Mouse (Mus musculus): ENCODE data around the gene Gm9958.

The Gm9958 gene

GRCm38 (mm10) chr5:90367067-90367303, at the start of gene Gm9958:
Gm9958 (plus strand) TSS chr5:90367204.
- CTCF ChIA-PET: no interaction called here
- POLR2A ChIA-PET: interaction anchor here in 3 of 4 experiments (0.6 to 6.8 kb wide), 17 partner anchors 9 to 1646 kb away, joined by 3 to 100 read pairs (median 7); partner anchors contain the start of gene Mob1b (in 1 of the 3)

- POLR2A ChIA-PET: interaction anchor here in 1 of 4 experiments (1.1 kb wide), 1 partner anchor 27 kb away, joined by 3 read pairs; no protein-coding TSS in a partner anchor
These were observed 35.9 kb upstream of the Gm9958 start for GRCm38 (mm10) chr5:90331071-90331470.

GRCm38 (mm10) chr5:90332478-90332877, 34.5 kb upstream of the Gm9958 start:
- POLR2A ChIA-PET: interaction anchor here in 1 of 4 experiments (0.6 to 1.4 kb wide), 3 partner anchors 16 to 58 kb away, joined by 3 read pairs; no protein-coding TSS in a partner anchor
- CTCF ChIA-PET: no interaction called here

More at GRCm38 (mm10) chr5:90331071-90331470, 35.9 kb upstream of the Gm9958 start:
- CTCF ChIA-PET: no interaction called here

- POLR2A ChIA-PET: interaction anchor here in 2 of 4 experiments (0.8 to 2.4 kb wide), 7 partner anchors 8 to 32 kb away, joined by 3 to 15 read pairs (median 4); partner anchors contain the start of gene Ankrd17 (in 1 of the 2)
- CTCF ChIA-PET: interaction anchor here in 3 of 4 experiments (0.6 to 0.8 kb wide), 4 partner anchors 13 to 969 kb away, joined by 3 read pairs; no protein-coding TSS in a partner anchor
These were observed 28.6 kb upstream of the Gm9958 start for GRCm38 (mm10) chr5:90338177-90339091.

- ChIA-PET POLR2A (interaction anchor here in 2 of 4 experiments (0.6 to 2.4 kb wide), 9 partner anchors 9 to 105 kb away, joined by 3 to 15 read pairs (median 5); partner anchors contain the start of gene Ankrd17 (in 1 of the 2)), CTCF (interaction anchor here in 2 of 4 experiments (0.5 to 0.8 kb wide), 4 partner anchors 14 to 107 kb away, joined by 3 to 4 read pairs (median 3); no protein-coding TSS in a partner anchor)
These were observed 27.7 kb upstream of the Gm9958 start for GRCm38 (mm10) chr5:90339129-90339952.

GRCm38 (mm10) chr5:90339953-90340343, 27.1 kb upstream of the Gm9958 start:
- POLR2A ChIA-PET: interaction anchor here in 2 of 4 experiments (0.6 to 2.4 kb wide), 9 partner anchors 9 to 105 kb away, joined by 3 to 15 read pairs (median 5); partner anchors contain the start of gene Ankrd17 (in 1 of the 2)
- CTCF ChIA-PET: interaction anchor here in 1 of 4 experiments (0.5 to 0.8 kb wide), 2 partner anchors 32 to 108 kb away, joined by 3 to 4 read pairs; no protein-coding TSS in a partner anchor

- CTCF ChIA-PET: no interaction called here
- POLR2A ChIA-PET: interaction anchor here in 2 of 4 experiments (0.9 to 2.2 kb wide), 4 partner anchors 12 to 105 kb away, joined by 3 to 10 read pairs (median 4); partner anchors contain the start of genes Ankrd17 (in 1 of the 2) and Gm9958 (in 1 of the 2)
These were observed 26.2 kb upstream of the Gm9958 start for GRCm38 (mm10) chr5:90340847-90341246.

GRCm38 (mm10) chr5:90346877-90347276, 20.1 kb upstream of the Gm9958 start:
- ChIA-PET POLR2A (interaction anchor here in 2 of 4 experiments (0.6 to 3.9 kb wide), 6 partner anchors 11 to 198 kb away, joined by 3 to 15 read pairs (median 4); no protein-coding TSS in a partner anchor), CTCF (no interaction called here)

GRCm38 (mm10) chr5:90353552-90354317, 13.3 kb upstream of the Gm9958 start:
- ChIA-PET POLR2A (interaction anchor here (0.9 to 6.5 kb wide), 6 partner anchors 10 to 14 kb away, joined by 3 to 100 read pairs (median 8); partner anchors contain the start of genes Ankrd17 (in 2 of the 4) and Gm9958 (in 2 of the 4)), CTCF (interaction anchor here in 3 of 4 experiments (0.6 to 1.9 kb wide), 3 partner anchors 11 to 413 kb away, joined by 5 to 8 read pairs (median 5); no protein-coding TSS in a partner anchor)

GRCm38 (mm10) chr5:90355824-90356223, 11.2 kb upstream of the Gm9958 start:
- CTCF ChIA-PET: interaction anchor here in 3 of 4 experiments (0.5 to 1.5 kb wide), 4 partner anchors 8 to 61 kb away, joined by 3 to 7 read pairs (median 4); no protein-coding TSS in a partner anchor
- POLR2A ChIA-PET: interaction anchor here in 2 of 4 experiments (0.7 to 6.5 kb wide), 10 partner anchors 9 to 105 kb away, joined by 3 to 100 read pairs (median 4); partner anchors contain the start of genes Ankrd17 (in 2 of the 2) and Gm9958 (in 2 of the 2)

GRCm38 (mm10) chr5:90364526-90364925, 2.5 kb upstream of the Gm9958 start:
- ChIA-PET POLR2A (interaction anchor here (0.6 to 6.8 kb wide), 46 partner anchors 10 to 1749 kb away, joined by 3 to 100 read pairs (median 4); no protein-coding TSS in a partner anchor), CTCF (interaction anchor here in 3 of 4 experiments (0.6 to 2.1 kb wide), 10 partner anchors 9 to 225 kb away, joined by 3 to 8 read pairs (median 4); no protein-coding TSS in a partner anchor)

GRCm38 (mm10) chr5:90365141-90365951, 1.7 kb upstream of the Gm9958 start:
- ChIA-PET CTCF (interaction anchor here in 3 of 4 experiments (0.6 to 2.1 kb wide), 12 partner anchors 9 to 1704 kb away, joined by 3 to 8 read pairs (median 4); no protein-coding TSS in a partner anchor), POLR2A (interaction anchor here (0.5 to 6.8 kb wide), 69 partner anchors 10 to 1796 kb away, joined by 3 to 100 read pairs (median 4); no protein-coding TSS in a partner anchor)

GRCm38 (mm10) chr5:90366121-90367066, 610 bp upstream of the Gm9958 start, which contains the start of gene Ankrd17:
Ankrd17 (minus strand) TSS chr5:90366577.
- CTCF ChIA-PET: interaction anchor here in 3 of 4 experiments (0.5 to 1.1 kb wide), 4 partner anchors 11 to 162 kb away, joined by 3 read pairs; no protein-coding TSS in a partner anchor
- POLR2A ChIA-PET: interaction anchor here (0.5 to 6.8 kb wide), 47 partner anchors 9 to 1797 kb away, joined by 3 to 100 read pairs (median 5); partner anchors contain the start of gene Mob1b (in 1 of the 4)

GRCm38 (mm10) chr5:90370401-90370800, 3.4 kb downstream of the Gm9958 start:
- CTCF ChIA-PET: no interaction called here
- POLR2A ChIA-PET: interaction anchor here in 1 of 4 experiments (1.4 kb wide), 1 partner anchor 12 kb away, joined by 3 read pairs; no protein-coding TSS in a partner anchor

- ChIA-PET CTCF (interaction anchor here in 1 of 4 experiments (0.6 kb wide), 1 partner anchor 171 kb away, joined by 3 read pairs; no protein-coding TSS in a partner anchor), POLR2A (interaction anchor here in 2 of 4 experiments (0.6 to 0.9 kb wide), 2 partner anchors 9 to 116 kb away, joined by 3 read pairs; no protein-coding TSS in a partner anchor)
These were observed 6.7 kb downstream of the Gm9958 start for GRCm38 (mm10) chr5:90373708-90374107.
